Mouse (Mus musculus) stomach, embryonic 16.5 days (tissue): Measurements from ENCODE around the gene Rap1gap. TPM values are rescaled to one million over a fixed set of nuclear protein-coding genes. Genes with fewer than 3 reads are reported as not detected.

Experiments used
- ATAC-seq: fragments of 200-750 bp; cut with Nextera tagmentation; 2 replicates; pipeline ENCODE4 v1.8.0; 2017; ENCODE audit warnings: moderate number of reproducible peaks, moderate TSS enrichment; ENCODE audit not compliant: insufficient read depth, low FRiP score
- H3K27ac ChIP-seq: fragments of 300-500 bp; sonication (generic); 2 replicates; pipeline ENCODE4 v1.5.1; 2014; ENCODE audit warnings: low read length
- H3K27me3 ChIP-seq: fragments of 300-500 bp; sonication (generic); 2 replicates; pipeline ENCODE4 v1.6.1; 2014; ENCODE audit warnings: low read length, control low read depth, mixed read lengths; ENCODE audit not compliant: control insufficient read depth, insufficient read depth
- H3K36me3 ChIP-seq: fragments of 300-500 bp; sonication (generic); 2 replicates; pipeline ENCODE4 v1.6.1; 2014; ENCODE audit warnings: low read length; ENCODE audit not compliant: control insufficient read depth, insufficient read depth
- H3K4me1 ChIP-seq: fragments of 300-500 bp; sonication (generic); 2 replicates; pipeline ENCODE4 v1.6.1; 2014; ENCODE audit warnings: low read length, control low read depth, mixed read lengths; ENCODE audit not compliant: control insufficient read depth, insufficient read depth
- H3K4me2 ChIP-seq: fragments of 300-500 bp; sonication (generic); 2 replicates; pipeline ENCODE4 v1.6.1; 2014; ENCODE audit warnings: low read depth, low read length, mixed read lengths
- H3K4me3 ChIP-seq: fragments of 300-500 bp; sonication (generic); replicated peaks from 2 replicates; pipeline ENCODE4 v1.5.1; 2014; ENCODE audit warnings: mild to moderate bottlenecking, low read length
- H3K9ac ChIP-seq: fragments of 300-500 bp; sonication (generic); 2 replicates; pipeline ENCODE4 v1.6.1; 2014; ENCODE audit warnings: low read length
- H3K9me3 ChIP-seq: fragments of 300-500 bp; sonication (generic); replicated peaks from 2 replicates; pipeline ENCODE4 v1.6.1; 2016; ENCODE audit warnings: low read length, control low read depth; ENCODE audit not compliant: control insufficient read depth
- WGBS: fragments of 180-500 bp; shearing (Covaris S2); extraction: QIAGEN DNeasy Blood & Tissue Kit; methylation state at CpG from one replicate; pipeline ENCODE4 v1.1.7; 2014; 5-methylcytosine and 5-hydroxymethylcytosine counted together
- polyA plus RNA-seq: library from polyadenylated mRNA; unstranded; fragments of >200 nt; fragmentation: Nextera tagmentation; extraction: Ambion mirVana; gene quantifications from 2 replicates; pipeline ENCODE4 v1.2.1, GENCODE M21; 2015

Rap1gap gene
- polyA plus RNA-seq, 1 experiment from 2014 or later: 58.1 TPM

DNA sequence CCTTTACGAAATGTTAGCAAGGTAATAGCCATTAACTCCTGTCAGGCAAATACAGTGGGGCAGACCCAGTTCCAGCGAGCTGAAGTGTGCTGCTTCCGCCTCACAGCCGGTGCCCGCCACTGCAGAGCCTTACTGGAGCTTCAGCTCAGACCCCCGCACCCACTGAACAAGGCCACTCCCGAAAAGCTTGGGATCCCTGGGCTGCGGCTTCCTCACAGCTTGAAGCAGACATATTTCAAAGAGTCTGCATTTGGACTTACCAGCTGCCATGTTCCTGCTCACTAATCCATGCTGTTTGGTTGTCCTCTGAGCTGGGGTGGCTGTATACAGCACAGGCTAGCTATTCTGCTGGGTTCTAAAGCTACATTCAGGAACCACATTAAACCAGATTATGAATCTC lies 6.9 kb upstream of the Rap1gap start:
- 90% methylated on average over 8 of the region's 8 CpGs for WGBS
- peaks cover 3% of the 10 kb centered on the region; the same call in 1 of the 2 replicates for H3K36me3 ChIP-seq

DNA sequence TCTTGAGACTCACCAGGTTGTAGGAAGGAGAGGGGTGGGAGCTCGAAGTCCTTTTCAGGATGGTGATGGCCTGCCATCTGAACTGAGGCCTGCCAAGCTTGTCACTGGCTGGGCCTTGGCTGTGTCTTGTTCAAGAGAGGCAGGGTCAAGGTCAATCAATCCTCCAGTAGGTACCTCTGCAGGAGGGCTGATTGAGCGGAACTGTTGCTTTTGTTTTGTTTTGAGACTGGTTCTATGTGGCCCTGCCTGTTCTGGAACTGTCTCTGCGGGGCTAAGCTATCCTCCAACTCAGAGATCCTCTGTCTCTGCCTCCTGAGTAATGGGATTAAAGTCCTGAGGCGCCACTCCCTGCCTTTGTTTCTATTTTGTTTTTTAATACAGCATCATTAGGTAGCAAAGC lies 5.0 kb upstream of the Rap1gap start:
- 85% methylated on average over 4 of the region's 4 CpGs for WGBS
- no peak overlapping the region for H3K4me2 ChIP-seq
- peaks cover 3% of the 10 kb centered on the region; the same call in 1 of the 2 replicates for H3K4me1 ChIP-seq
- H3K4me3 ChIP-seq: no peak overlapping the region
- no peaks in the 10 kb centered on the region for H3K9me3 ChIP-seq
- H3K9ac ChIP-seq: no peak overlapping the region
- H3K27me3 ChIP-seq: 0 out of 2 replicates have a peak, but pooled peaks cover 5% of the 10 kb centered on the region
- no peaks in the 10 kb centered on the region; the same call in 1 of the 2 replicates for H3K36me3 ChIP-seq
- no peak for ATAC-seq
- no peak overlapping the region for H3K27ac ChIP-seq

More for the DNA sequence above, 6.9 kb upstream of the Rap1gap start:
- no peak for ATAC-seq
- Histone ChIP-seq H3K4me1 (no peaks in the 10 kb centered on the region), H3K9ac (no peak overlapping the region), H3K27me3 (no peaks in the 10 kb centered on the region), H3K9me3 (no peaks in the 10 kb centered on the region), H3K4me3 (no peak overlapping the region), H3K4me2 (no peak overlapping the region), H3K27ac (no peak overlapping the region)

DNA sequence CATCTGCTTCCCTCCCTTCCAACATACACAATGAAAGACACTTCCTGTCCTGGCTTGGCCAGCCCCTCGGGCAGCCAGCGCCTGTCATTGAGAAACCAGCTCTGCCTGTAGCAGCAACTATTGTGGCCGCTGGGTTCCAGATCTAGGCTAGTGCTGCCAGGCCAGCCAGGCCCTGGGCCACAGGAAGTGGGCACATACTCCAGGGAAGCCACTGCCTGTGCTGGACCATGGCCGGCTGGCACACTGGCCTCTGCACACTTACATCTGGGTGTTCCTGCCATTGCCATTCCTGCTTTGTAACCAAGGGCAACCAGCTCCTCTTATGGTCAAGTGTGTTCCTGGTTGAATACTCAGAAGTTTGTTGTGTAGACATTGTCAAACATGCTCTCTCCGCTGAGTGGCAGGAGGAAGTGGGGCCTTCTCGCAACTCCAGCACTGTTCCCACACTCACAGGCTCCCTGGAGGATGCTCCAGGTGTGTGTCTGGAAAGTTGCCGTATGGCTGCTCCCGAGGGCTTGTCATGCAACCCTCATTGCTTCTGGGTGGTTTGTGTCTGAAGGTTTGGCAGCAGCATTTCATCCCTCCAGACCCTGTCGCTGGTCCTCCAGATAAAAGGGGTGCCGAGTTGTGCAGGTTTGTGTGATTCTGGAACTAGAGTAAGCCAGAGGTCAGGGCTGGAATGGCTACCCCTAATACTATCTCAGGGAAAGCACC lies 4.0 kb upstream of the Rap1gap start:
- H3K4me3 ChIP-seq: no peak overlapping the region
- no peaks in the 10 kb centered on the region for H3K9me3 ChIP-seq
- H3K4me1 ChIP-seq: peaks cover 5% of the 10 kb centered on the region; the same call in 1 of the 2 replicates
- 58% methylated on average over 10 of the region's 10 CpGs for WGBS
- H3K4me2 ChIP-seq: no peak overlapping the region
- H3K9ac ChIP-seq: no peak overlapping the region
- peaks cover 5% of the 10 kb centered on the region; the same call in 1 of the 2 replicates for H3K27me3 ChIP-seq
- ATAC-seq: peak; percentile 23; the same call in 1 of the 2 replicates
- H3K27ac ChIP-seq: no peak overlapping the region
- no peaks in the 10 kb centered on the region; the same call in 1 of the 2 replicates for H3K36me3 ChIP-seq

DNA sequence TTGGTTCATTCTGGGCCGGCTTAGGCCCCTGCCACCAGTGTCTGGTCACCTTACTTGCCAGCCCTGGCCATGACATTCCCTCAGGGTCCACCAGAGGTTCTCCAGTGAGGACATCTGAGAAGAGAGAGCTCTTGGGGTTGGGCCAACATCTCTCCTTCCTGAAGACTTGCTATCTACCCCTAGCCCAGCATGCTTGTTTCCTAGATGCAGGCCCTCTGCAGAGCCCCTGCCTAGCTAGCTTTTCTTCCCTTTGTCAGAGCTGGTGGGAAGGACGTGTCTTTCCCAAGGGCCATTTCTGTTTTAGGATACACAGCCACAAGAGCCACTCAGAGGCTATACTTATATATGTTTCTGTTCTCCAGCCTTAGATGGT lies 3.5 kb upstream of the Rap1gap start:
- H3K36me3 ChIP-seq: no peaks in the 10 kb centered on the region
- H3K27me3 ChIP-seq: peaks cover 5% of the 10 kb centered on the region; the same call in 1 of the 2 replicates
- no peaks in the 10 kb centered on the region for H3K9me3 ChIP-seq
- H3K4me1 ChIP-seq: peaks cover 5% of the 10 kb centered on the region; the same call in 1 of the 2 replicates
- H3K4me2 ChIP-seq: no peak overlapping the region
- 60% methylated on average over 2 of the region's 2 CpGs for WGBS
- no peak overlapping the region for H3K4me3 ChIP-seq
- no peak overlapping the region for H3K9ac ChIP-seq
- H3K27ac ChIP-seq: no peak overlapping the region
- no peak for ATAC-seq

DNA sequence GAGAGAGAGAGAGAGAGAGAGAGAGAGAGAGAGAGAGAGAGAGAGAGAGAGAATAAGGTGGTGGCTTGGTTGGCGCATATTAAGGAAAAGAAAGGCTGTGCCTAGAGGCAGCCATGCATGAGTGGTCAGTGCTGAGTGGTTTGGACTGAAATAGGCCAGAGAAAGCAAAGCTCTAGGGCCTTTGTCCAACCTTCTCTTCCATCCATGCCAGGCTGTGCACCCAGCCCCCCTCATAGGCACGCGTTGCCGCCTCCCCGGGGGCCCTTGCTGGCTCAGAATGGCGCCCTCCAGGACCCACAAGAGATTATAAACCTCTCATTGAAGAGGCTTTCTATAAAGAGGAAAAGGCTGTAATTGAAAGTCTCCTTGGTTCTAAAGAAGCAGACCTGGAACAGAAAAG lies 3.0 kb upstream of the Rap1gap start:
- no peak overlapping the region for H3K4me3 ChIP-seq

DNA sequence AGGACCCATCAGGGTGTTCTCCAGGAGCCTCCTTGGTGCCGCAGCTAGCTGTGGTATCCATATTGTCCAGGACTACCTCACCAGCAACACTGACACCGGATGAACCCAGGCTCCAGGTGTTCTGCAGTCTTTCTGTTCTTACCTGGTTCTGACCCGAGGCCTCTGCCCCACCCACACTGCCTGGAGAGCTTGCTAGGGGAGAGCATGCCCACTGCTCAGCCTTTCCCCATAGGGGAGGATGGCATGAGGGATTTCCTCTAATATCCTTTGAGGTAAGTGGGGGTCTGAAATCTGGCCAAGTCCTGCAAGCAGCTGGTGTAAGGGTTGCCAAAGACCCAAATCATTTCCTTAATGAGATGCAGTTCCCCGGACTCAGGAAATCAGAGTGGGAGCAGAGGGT lies 1.0 kb upstream of the Rap1gap start:
- Histone ChIP-seq H3K4me1 (peaks cover 5% of the 10 kb centered on the region; the same call in 1 of the 2 replicates), H3K4me3 (no peak overlapping the region), H3K27ac (no peak overlapping the region), H3K9me3 (no peaks in the 10 kb centered on the region), H3K27me3 (peaks cover 5% of the 10 kb centered on the region; the same call in 1 of the 2 replicates), H3K36me3 (no peaks in the 10 kb centered on the region), H3K4me2 (no peak overlapping the region), H3K9ac (no peak overlapping the region)
- ATAC-seq: no peak
- 74% methylated on average over 4 of the region's 4 CpGs for WGBS

More for the DNA sequence above, 3.0 kb upstream of the Rap1gap start:
- WGBS: 81% methylated on average over 6 of the region's 6 CpGs
- Histone ChIP-seq H3K27me3 (peaks cover 5% of the 10 kb centered on the region; the same call in 1 of the 2 replicates), H3K4me2 (no peak overlapping the region), H3K36me3 (no peaks in the 10 kb centered on the region), H3K4me1 (peaks cover 5% of the 10 kb centered on the region; the same call in 1 of the 2 replicates), H3K9me3 (no peaks in the 10 kb centered on the region), H3K9ac (no peak overlapping the region), H3K27ac (no peak overlapping the region)
- ATAC-seq: no peak

DNA sequence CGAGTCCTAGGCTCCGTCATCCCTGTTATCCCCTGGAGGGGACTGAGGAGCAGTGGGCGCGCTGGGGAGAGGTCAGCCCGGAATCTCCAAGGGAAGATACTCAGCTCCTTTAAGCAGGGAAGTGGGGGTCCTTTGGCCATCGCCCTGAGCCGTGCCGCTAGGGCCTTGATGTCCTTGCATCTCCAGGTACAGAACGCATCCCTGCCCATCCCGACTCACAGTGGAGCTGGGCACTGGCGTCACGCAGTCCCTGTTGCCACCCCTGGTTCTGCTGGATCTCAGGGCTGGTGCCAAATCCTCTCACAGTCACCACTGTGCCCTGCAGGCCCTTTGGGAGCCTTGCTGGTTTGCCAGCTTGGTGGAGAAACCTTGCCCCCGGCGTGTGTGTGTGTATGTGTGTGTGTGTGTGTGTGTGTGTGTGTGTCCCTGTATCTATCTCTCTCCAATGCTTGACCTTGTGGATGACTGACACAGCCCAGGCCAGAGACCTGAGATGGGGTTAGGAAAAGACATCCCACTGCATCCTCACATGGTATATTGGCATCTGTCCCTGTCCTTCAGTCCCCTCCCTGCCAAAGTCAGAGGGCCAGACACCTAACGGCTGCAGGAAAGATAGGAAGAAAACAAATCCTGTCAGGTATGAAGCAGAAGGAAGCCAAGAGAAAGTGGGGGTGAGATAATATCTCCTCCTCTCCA lies 602 bp downstream of the Rap1gap start:
- Histone ChIP-seq H3K9me3 (no peaks in the 10 kb centered on the region), H3K9ac (peak overlapping the region; percentile 74), H3K36me3 (no peaks in the 10 kb centered on the region), H3K4me1 (peaks cover 5% of the 10 kb centered on the region; the same call in 1 of the 2 replicates), H3K4me2 (peak overlapping the region; percentile 97), H3K4me3 (peak overlapping the region; percentile 57), H3K27me3 (peaks cover 5% of the 10 kb centered on the region; the same call in 1 of the 2 replicates), H3K27ac (no peak overlapping the region)
- 19% methylated on average over 15 of the region's 15 CpGs for WGBS
- ATAC-seq: no peak; the same call in 1 of the 2 replicates

DNA sequence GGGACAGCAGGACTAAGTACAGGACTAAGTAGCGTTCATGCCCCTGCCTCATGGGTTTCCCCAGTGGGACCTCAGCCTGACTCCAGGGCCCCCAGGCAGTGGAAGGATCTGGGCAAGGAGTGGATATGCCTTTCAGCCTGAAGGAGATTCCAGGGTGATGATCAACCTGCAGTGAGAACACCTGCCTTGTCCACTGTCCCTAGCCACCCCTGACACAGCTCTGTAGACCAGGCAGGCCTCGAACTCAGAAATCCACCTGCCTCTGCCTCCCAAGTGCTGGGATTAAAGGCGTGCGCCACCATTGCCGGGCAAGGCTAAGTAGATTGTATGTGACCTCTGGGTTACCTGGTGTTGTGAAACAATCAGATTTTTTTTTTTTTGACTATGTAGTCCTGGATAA lies 1.3 kb downstream of the Rap1gap start:
- ATAC-seq: no peak
- Histone ChIP-seq H3K27me3 (peaks cover 5% of the 10 kb centered on the region; the same call in 1 of the 2 replicates), H3K4me2 (no peak overlapping the region), H3K4me3 (no peak overlapping the region), H3K36me3 (no peaks in the 10 kb centered on the region), H3K9ac (no peak overlapping the region), H3K9me3 (no peaks in the 10 kb centered on the region), H3K4me1 (peaks cover 5% of the 10 kb centered on the region; the same call in 1 of the 2 replicates), H3K27ac (no peak overlapping the region)
- WGBS: 89% methylated on average over 5 of the region's 5 CpGs
